Mouse (Mus musculus) embryonic fibroblast, embryonic 13.5 days (primary cell): Measurements from ENCODE around the gene Trip12.

Source experiments
- CTCF ChIP-seq: IDR thresholded peaks from 2 replicates; pipeline ENCODE4 v1.5.1; 2011; ENCODE audit warnings: mild to moderate bottlenecking, control low read depth, low read length, moderate library complexity, borderline replicate concordance; ENCODE audit not compliant: insufficient read depth
- POLR2A ChIP-seq: IDR thresholded peaks from 2 replicates; pipeline ENCODE4 v1.6.1; 2011; ENCODE audit warnings: low read depth, mild to moderate bottlenecking, control low read depth, low read length, moderate library complexity

GRCm38 (mm10) chr1:84850471-84850870 is 10.2 kb upstream of the Trip12 start:
- TF ChIP-seq CTCF (no peak), POLR2A (no peak)
